Mouse (Mus musculus) NIH3T3 (cell line): ENCODE measurements at regions not wholly inside any gene's neighbourhood (a gene's known extent, or its start where the extent isn't known, plus 50 kb on each side); places are given as distances from the start of the nearest gene placed in this dataset.

ENCODE experiments used
- DNase-seq: peaks from one replicate; pipeline ENCODE4 v3.0.0-alpha.2; 2012; ENCODE audit warnings: low read depth

GRCm38 (mm10) chrX:85971973-85972372 lies 72.0 kb upstream of the Samt3 start:
- DNase-seq: peak; percentile 3

- no peak for DNase-seq
These were observed 62.9 kb upstream of the Samt3 start for GRCm38 (mm10) chrX:85981051-85981450.
